Mouse (Mus musculus): Measurements from ENCODE around the gene Swt1. TPM values are rescaled to one million over a fixed set of nuclear protein-coding genes. Genes with fewer than 3 reads are reported as not detected.
A peak's percentile ranks its signal among the peaks of the same experiment; 100 is the strongest.

Gene Swt1
- polyA plus RNA-seq, 1 experiment from 2014 or later = 27.7 TPM

DNA sequence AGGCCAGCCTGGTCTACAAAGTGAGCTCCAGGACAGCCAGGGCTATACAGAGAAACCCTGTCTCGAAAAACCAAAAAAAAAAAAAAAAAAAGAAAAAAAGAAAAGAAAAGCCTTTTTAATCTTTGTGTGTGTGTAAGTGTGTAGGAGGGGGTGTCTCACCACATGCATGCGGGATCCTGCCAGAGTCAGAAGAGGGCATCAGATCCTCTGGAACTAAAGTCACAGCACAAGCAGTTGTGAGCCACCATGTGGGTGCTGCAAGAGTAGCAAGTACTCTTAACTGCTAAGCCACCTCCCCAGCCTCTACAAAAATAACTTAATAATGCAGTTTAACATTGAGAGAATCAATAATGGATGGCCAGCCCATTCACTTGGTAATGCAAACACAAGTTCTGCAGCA is 22.6 kb upstream of the Swt1 start:
- H3K9me3 ChIP-seq (replicated peaks; ENCODE audit: control insufficient read depth, low read length) = no peaks in the 10 kb centered on the region
- H3K27ac ChIP-seq (ENCODE audit: low read depth, low read length) = no peak overlapping the region
- H3K4me2 ChIP-seq = no peak overlapping the region
- no peak for ATAC-seq (replicated peaks; ENCODE audit: insufficient number of reproducible peaks, low FRiP score, low TSS enrichment)
- no peak overlapping the region for H3K4me3 ChIP-seq (ENCODE audit: low read depth, low read length)
- WGBS (ENCODE audit: insufficient replicate concordance) = 90% methylated on average over 1 of the region's 2 CpGs
- H3K4me1 ChIP-seq (ENCODE audit: control insufficient read depth, insufficient read depth, low read length) = no peaks in the 10 kb centered on the region
- H3K27me3 ChIP-seq (ENCODE audit: control insufficient read depth, insufficient read depth, low read length) = no peaks in the 10 kb centered on the region
- H3K36me3 ChIP-seq (ENCODE audit: control insufficient read depth, insufficient read depth, low read length) = peaks cover 41% of the 10 kb centered on the region
- no peak overlapping the region for H3K9ac ChIP-seq (ENCODE audit: low read depth, low read length)

- Histone ChIP-seq H3K36me3 (ENCODE audit: control insufficient read depth, insufficient read depth, low read length) (peaks cover 50% of the 10 kb centered on the region), H3K27me3 (ENCODE audit: control insufficient read depth, insufficient read depth, low read length) (no peaks in the 10 kb centered on the region), H3K4me3 (ENCODE audit: low read depth, low read length) (no peak overlapping the region), H3K4me1 (ENCODE audit: control insufficient read depth, insufficient read depth, low read length) (no peaks in the 10 kb centered on the region), H3K9ac (ENCODE audit: low read depth, low read length) (no peak overlapping the region), H3K4me2 (no peak overlapping the region), H3K27ac (ENCODE audit: low read depth, low read length) (no peak overlapping the region), H3K9me3 (replicated peaks; ENCODE audit: control insufficient read depth, low read length) (no peaks in the 10 kb centered on the region)
- no peak for ATAC-seq (replicated peaks; ENCODE audit: insufficient number of reproducible peaks, low FRiP score, low TSS enrichment)
- WGBS (ENCODE audit: insufficient replicate concordance) = 95% methylated on average over 10 of the region's 10 CpGs
Measured at GRCm38 (mm10) chr1:151449866-151450265, 21.6 kb upstream of the Swt1 start.

DNA sequence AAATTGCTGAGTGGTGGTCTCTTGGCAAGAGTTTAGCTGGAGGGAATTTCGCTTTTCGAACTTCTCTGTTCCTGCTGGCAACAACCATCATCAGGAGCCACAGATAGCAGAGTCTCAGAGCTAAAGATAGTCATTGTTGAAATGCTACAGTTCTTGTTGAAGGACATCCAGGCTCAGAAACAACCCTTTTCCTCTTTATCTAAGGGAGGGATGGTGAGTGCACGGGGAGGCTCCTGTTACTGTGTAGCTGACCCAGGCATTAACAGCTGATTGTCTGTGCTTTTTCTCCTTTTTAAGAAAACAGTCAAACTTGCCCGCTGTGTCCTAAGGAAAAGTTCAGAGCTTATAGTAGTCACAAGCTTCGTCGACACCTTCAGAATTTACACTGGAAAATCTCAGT is 7.2 kb upstream of the Swt1 start:
- H3K4me1 ChIP-seq (ENCODE audit: control insufficient read depth, insufficient read depth, low read length) = peaks cover 6% of the 10 kb centered on the region
- no peak overlapping the region for H3K4me3 ChIP-seq (ENCODE audit: low read depth, low read length)
- H3K4me2 ChIP-seq = no peak overlapping the region
- H3K9ac ChIP-seq (ENCODE audit: low read depth, low read length) = 0 out of 2 replicates have a peak overlapping the region, but pooled peaks have one; percentile 22
- H3K27me3 ChIP-seq (ENCODE audit: control insufficient read depth, insufficient read depth, low read length) = no peaks in the 10 kb centered on the region
- no peak for ATAC-seq (replicated peaks; ENCODE audit: insufficient number of reproducible peaks, low FRiP score, low TSS enrichment)
- WGBS (ENCODE audit: insufficient replicate concordance) = 54% methylated on average over 6 of the region's 6 CpGs
- peaks cover 21% of the 10 kb centered on the region for H3K36me3 ChIP-seq (ENCODE audit: control insufficient read depth, insufficient read depth, low read length)
- peak overlapping the region; percentile 24 for H3K27ac ChIP-seq (ENCODE audit: low read depth, low read length)
- no peaks in the 10 kb centered on the region for H3K9me3 ChIP-seq (replicated peaks; ENCODE audit: control insufficient read depth, low read length)

- no peak for ATAC-seq (replicated peaks; ENCODE audit: insufficient number of reproducible peaks, low FRiP score, low TSS enrichment)
- H3K27me3 ChIP-seq (ENCODE audit: control insufficient read depth, insufficient read depth, low read length) = no peaks in the 10 kb centered on the region
- H3K36me3 ChIP-seq (ENCODE audit: control insufficient read depth, insufficient read depth, low read length) = no peaks in the 10 kb centered on the region; the same call in 1 of the 2 replicates
- peaks cover 5% of the 10 kb centered on the region; the same call in 1 of the 2 replicates for H3K4me1 ChIP-seq (ENCODE audit: control insufficient read depth, insufficient read depth, low read length)
- H3K9me3 ChIP-seq (replicated peaks; ENCODE audit: control insufficient read depth, low read length) = no peaks in the 10 kb centered on the region
- H3K27ac ChIP-seq (ENCODE audit: low read depth, low read length) = peak overlapping the region; percentile 95
- H3K9ac ChIP-seq (ENCODE audit: low read depth, low read length) = peak overlapping the region; percentile 94
- WGBS (ENCODE audit: insufficient replicate concordance) = 41% methylated on average over 9 of the region's 9 CpGs
- H3K4me2 ChIP-seq = peak overlapping the region; percentile 59
- H3K4me3 ChIP-seq (ENCODE audit: low read depth, low read length) = peak overlapping the region; percentile 92
Measured at GRCm38 (mm10) chr1:151429316-151429715, 1.1 kb upstream of the Swt1 start.

- H3K27ac ChIP-seq (ENCODE audit: low read depth, low read length) = peak overlapping the region; percentile 95
- ATAC-seq (replicated peaks; ENCODE audit: insufficient number of reproducible peaks, low FRiP score, low TSS enrichment) = peak; percentile 62
- H3K27me3 ChIP-seq (ENCODE audit: control insufficient read depth, insufficient read depth, low read length) = no peaks in the 10 kb centered on the region
- peak overlapping the region; percentile 84 for H3K9ac ChIP-seq (ENCODE audit: low read depth, low read length)
- H3K4me1 ChIP-seq (ENCODE audit: control insufficient read depth, insufficient read depth, low read length) = peaks cover 5% of the 10 kb centered on the region; the same call in 1 of the 2 replicates
- no peaks in the 10 kb centered on the region for H3K36me3 ChIP-seq (ENCODE audit: control insufficient read depth, insufficient read depth, low read length)
- H3K4me2 ChIP-seq = peak overlapping the region; percentile 59
- WGBS (ENCODE audit: insufficient replicate concordance) = under 1% methylated on average over 25 of the region's 26 CpGs
- H3K4me3 ChIP-seq (ENCODE audit: low read depth, low read length) = peak overlapping the region; percentile 92
- no peaks in the 10 kb centered on the region for H3K9me3 ChIP-seq (replicated peaks; ENCODE audit: control insufficient read depth, low read length)
Measured at GRCm38 (mm10) chr1:151427888-151428262, 380 bp downstream of the Swt1 start.

GRCm38 (mm10) chr1:151426947-151427600 is 1.2 kb downstream of the Swt1 start:
- Histone ChIP-seq H3K4me2 (peak overlapping the region; percentile 59), H3K27ac (ENCODE audit: low read depth, low read length) (peak overlapping the region; percentile 43; the same call in 1 of the 2 replicates), H3K4me1 (ENCODE audit: control insufficient read depth, insufficient read depth, low read length) (peaks cover 5% of the 10 kb centered on the region; the same call in 1 of the 2 replicates), H3K27me3 (ENCODE audit: control insufficient read depth, insufficient read depth, low read length) (no peaks in the 10 kb centered on the region), H3K9me3 (replicated peaks; ENCODE audit: control insufficient read depth, low read length) (no peaks in the 10 kb centered on the region), H3K4me3 (ENCODE audit: low read depth, low read length) (peak overlapping the region; percentile 92), H3K9ac (ENCODE audit: low read depth, low read length) (peak overlapping the region; percentile 84; the same call in 1 of the 2 replicates), H3K36me3 (ENCODE audit: control insufficient read depth, insufficient read depth, low read length) (no peaks in the 10 kb centered on the region)
- no peak for ATAC-seq (replicated peaks; ENCODE audit: insufficient number of reproducible peaks, low FRiP score, low TSS enrichment)
- 7% methylated on average over 7 of the region's 7 CpGs for WGBS (ENCODE audit: insufficient replicate concordance)

GRCm38 (mm10) chr1:151422178-151422577 is 6.1 kb downstream of the Swt1 start:
- no peak overlapping the region for H3K9ac ChIP-seq (ENCODE audit: low read depth, low read length)
- ATAC-seq (replicated peaks; ENCODE audit: insufficient number of reproducible peaks, low FRiP score, low TSS enrichment) = no peak
- peaks cover 2% of the 10 kb centered on the region; the same call in 1 of the 2 replicates for H3K36me3 ChIP-seq (ENCODE audit: control insufficient read depth, insufficient read depth, low read length)
- WGBS (ENCODE audit: insufficient replicate concordance) = 59% methylated on average over 3 of the region's 3 CpGs
- no peaks in the 10 kb centered on the region for H3K9me3 ChIP-seq (replicated peaks; ENCODE audit: control insufficient read depth, low read length)
- H3K4me2 ChIP-seq = no peak overlapping the region
- no peaks in the 10 kb centered on the region for H3K4me1 ChIP-seq (ENCODE audit: control insufficient read depth, insufficient read depth, low read length)
- no peak overlapping the region for H3K4me3 ChIP-seq (ENCODE audit: low read depth, low read length)
- no peaks in the 10 kb centered on the region for H3K27me3 ChIP-seq (ENCODE audit: control insufficient read depth, insufficient read depth, low read length)
- no peak overlapping the region for H3K27ac ChIP-seq (ENCODE audit: low read depth, low read length)

GRCm38 (mm10) chr1:151409827-151410226 is 18.4 kb downstream of the Swt1 start:
- Histone ChIP-seq H3K36me3 (ENCODE audit: control insufficient read depth, insufficient read depth, low read length) (peaks cover 5% of the 10 kb centered on the region; the same call in 1 of the 2 replicates), H3K4me1 (ENCODE audit: control insufficient read depth, insufficient read depth, low read length) (no peaks in the 10 kb centered on the region), H3K4me2 (no peak overlapping the region), H3K9ac (ENCODE audit: low read depth, low read length) (no peak overlapping the region), H3K27ac (ENCODE audit: low read depth, low read length) (no peak overlapping the region), H3K9me3 (replicated peaks; ENCODE audit: control insufficient read depth, low read length) (no peaks in the 10 kb centered on the region), H3K4me3 (ENCODE audit: low read depth, low read length) (no peak overlapping the region), H3K27me3 (ENCODE audit: control insufficient read depth, insufficient read depth, low read length) (no peaks in the 10 kb centered on the region)
- ATAC-seq (replicated peaks; ENCODE audit: insufficient number of reproducible peaks, low FRiP score, low TSS enrichment) = no peak
- 85% methylated on average over 3 of the region's 3 CpGs for WGBS (ENCODE audit: insufficient replicate concordance)

DNA sequence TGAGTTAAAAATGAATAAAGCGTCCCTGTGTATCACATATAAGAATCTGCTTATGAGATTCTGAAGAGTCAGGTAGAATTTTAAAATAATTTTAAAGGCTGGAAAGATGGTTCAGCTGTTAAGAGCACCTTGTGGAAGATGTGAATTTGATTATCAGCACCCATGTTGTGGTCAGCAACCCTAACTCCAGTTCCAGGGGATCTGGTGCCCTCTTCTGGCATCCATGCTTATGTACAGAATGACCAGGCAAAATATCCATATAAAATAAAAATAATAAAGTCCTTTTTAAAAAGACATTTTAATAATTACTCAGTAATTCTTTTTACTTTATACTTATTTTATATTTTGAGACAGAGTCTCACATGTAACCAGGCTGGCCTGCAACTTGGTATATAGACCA is 38.2 kb downstream of the Swt1 start:
- Histone ChIP-seq H3K27me3 (ENCODE audit: control insufficient read depth, insufficient read depth, low read length) (no peaks in the 10 kb centered on the region), H3K36me3 (ENCODE audit: control insufficient read depth, insufficient read depth, low read length) (0 out of 2 replicates have a peak, but pooled peaks cover 4% of the 10 kb centered on the region), H3K4me3 (ENCODE audit: low read depth, low read length) (no peak overlapping the region), H3K4me2 (no peak overlapping the region), H3K9ac (ENCODE audit: low read depth, low read length) (no peak overlapping the region), H3K27ac (ENCODE audit: low read depth, low read length) (no peak overlapping the region), H3K9me3 (replicated peaks; ENCODE audit: control insufficient read depth, low read length) (no peaks in the 10 kb centered on the region), H3K4me1 (ENCODE audit: control insufficient read depth, insufficient read depth, low read length) (no peaks in the 10 kb centered on the region)
- ATAC-seq (replicated peaks; ENCODE audit: insufficient number of reproducible peaks, low FRiP score, low TSS enrichment) = no peak
- 100% methylated on average over 1 of the region's 1 CpGs for WGBS (ENCODE audit: insufficient replicate concordance)

Data from heart, embryonic 11.5 days (tissue).